Mouse (Mus musculus) kidney, postnatal 25 days (tissue): ENCODE results near the gene Ggnbp2.

Experiments
- DNase-seq, 2 experiments: peaks; one replicate each; pipeline ENCODE4 v3.0.0; 2021; ENCODE audit warnings: mixed read lengths in 2 of 2

Gene Ggnbp2

GRCm38 (mm10) chr11:84870337-84871043 is at the start of gene Ggnbp2:
TSS of gene Ggnbp2 (minus strand) at chr11:84870817.
- peak; percentile 93 to 97 for DNase-seq

DNA sequence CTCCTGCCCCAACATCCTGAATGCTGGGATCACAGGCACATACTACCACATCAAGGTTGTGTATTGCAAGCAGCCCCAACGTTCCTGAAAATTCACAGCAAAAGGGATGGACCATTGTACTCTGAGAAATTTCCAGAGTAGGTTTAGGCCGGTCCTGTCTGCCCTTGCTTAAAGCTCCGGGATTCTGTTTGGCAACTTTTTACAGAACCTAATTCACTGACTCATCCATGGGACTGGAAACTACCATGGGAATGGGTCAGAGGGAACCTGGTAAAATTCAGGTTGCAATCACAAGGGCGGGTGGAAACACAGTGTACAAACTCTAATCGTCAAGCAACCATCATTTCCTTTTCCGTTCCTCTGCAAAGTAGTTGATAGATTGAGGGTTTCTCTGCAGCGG is 49.3 kb upstream of the Ggnbp2 start:
- DNase-seq = no peak

GRCm38 (mm10) chr11:84919276-84919675 is 48.7 kb upstream of the Ggnbp2 start:
- DNase-seq = peak; percentile 54 to 68

- peak; percentile 87 to 95 for DNase-seq
These were observed 47.8 kb upstream of the Ggnbp2 start for GRCm38 (mm10) chr11:84918425-84918824.

DNA sequence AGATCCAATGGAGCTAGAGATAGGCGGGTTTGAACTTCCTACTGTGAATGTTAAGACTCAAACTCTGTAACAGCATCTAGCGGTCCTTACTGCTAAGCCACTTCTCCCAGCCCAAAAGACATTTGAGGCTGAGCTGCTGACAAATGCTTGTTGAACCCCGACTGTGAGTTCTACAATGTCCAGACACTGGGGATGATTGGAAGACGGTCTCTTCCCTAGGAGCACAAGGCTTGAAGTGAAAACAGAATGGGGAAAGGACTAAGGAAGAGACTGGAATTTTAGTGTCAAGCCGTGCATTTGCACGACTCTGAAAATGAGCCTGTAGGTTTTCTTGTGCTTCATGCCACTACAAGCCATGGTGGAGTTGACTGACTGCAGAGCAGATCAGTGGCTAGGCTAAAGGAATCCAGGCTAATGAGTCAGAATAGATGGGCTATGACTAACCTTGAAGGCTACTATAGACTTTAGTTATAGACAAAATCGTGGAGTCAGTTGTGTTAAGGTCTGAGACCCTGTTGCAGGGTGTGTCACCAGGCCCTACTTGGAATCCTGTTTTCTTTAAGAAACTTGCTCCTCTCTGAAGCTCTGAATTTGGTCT is 46.2 kb upstream of the Ggnbp2 start:
- DNase-seq = no peak

- DNase-seq = peak; percentile 93
These were observed 45.6 kb upstream of the Ggnbp2 start, which contains the start of gene Znhit3 for GRCm38 (mm10) chr11:84916053-84916702. TSS of gene Znhit3 (minus strand) at chr11:84916366.

GRCm38 (mm10) chr11:84914673-84915072 is 44.1 kb upstream of the Ggnbp2 start:
- DNase-seq = no peak

DNA sequence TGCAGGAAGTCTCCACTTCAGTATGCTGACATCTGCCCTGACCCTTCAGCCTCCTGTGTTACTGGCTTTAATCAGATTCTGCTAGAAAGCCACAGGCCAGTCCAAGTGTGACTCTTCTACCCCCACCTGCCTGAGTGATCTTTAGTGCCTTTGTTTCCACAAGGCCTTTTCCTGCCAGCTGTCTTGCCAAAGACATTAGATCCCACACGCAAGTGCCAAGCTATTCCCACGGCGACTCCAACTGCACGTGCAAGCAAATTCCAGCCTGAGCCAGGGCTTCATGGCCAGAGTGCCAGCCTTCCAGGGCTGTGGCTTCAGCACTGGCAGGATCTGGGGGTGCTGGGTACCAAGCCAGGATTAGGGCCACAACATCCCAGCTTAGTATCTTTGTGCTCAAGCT is 39.8 kb upstream of the Ggnbp2 start:
- peak in 1 of 2 experiments; percentile 29 for DNase-seq

- no peak for DNase-seq
These were observed 37.9 kb upstream of the Ggnbp2 start for GRCm38 (mm10) chr11:84908480-84908879.

DNA sequence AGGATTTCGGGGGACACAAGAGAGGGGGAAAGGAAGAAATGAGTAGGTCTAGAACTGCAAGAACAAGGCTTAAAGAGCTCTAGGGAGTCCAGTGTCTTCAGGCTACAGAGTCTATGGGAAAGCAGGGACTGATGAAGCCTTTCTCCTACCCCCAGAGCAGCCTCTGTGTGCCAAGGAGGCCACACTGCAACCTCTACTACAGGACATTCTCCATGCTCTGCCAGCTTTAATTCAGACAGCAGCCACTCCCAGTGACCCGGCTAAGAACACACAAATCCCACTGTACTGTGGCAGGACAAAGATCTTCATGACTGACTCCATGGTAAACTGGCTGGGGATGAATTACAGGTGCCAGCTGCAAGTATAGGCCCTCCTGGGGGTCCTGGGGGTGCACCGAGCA is 36.5 kb upstream of the Ggnbp2 start:
- no peak for DNase-seq

DNA sequence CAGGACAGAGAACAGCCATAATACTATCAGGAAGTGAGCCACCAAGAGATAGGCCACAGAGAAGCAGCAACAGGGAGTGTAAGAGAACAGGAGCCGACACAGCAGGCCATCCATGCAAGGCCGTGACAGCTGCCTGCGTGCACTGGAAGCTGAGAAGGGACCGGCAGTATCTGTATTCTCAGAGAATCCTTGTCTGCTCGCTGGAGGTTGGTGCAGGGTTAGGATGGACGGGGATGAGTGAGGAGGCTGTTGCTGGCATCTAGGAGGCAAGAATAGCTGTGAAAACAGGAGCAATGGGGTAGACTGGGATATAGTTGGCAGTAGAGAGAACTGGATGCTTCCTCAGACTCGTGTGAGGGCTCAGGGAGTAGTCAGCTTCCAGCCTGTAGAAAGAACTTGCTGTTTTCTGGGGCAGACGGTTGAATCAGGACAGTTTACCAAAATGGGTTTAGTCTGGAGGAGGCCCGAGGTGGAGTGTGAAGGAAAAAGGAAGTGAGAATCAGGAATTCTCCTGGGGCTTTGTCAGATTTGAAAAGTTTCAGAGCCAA is 34.1 kb upstream of the Ggnbp2 start:
- DNase-seq = no peak

- no peak for DNase-seq
These were observed 22.5 kb upstream of the Ggnbp2 start for GRCm38 (mm10) chr11:84893113-84893512.

DNA sequence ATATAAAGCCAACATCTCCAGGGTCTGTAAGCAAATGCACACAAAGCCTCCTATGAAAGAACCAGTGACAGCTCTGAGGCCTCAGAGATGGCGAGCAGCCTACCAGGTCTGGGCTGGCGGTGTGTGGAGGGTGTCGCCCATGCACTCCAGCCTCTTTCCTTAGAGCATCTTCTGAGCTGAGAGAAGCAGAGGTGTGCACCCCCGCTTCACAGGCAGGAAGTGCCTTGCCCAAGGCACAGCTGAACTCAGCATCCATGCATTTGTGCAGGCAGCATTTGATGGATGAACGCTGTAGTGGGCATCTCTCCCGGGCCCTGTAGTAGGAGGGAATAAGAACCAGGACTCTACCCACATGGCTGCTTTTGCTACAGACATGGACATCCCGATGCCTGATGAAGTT is 21.1 kb upstream of the Ggnbp2 start:
- no peak for DNase-seq

DNA sequence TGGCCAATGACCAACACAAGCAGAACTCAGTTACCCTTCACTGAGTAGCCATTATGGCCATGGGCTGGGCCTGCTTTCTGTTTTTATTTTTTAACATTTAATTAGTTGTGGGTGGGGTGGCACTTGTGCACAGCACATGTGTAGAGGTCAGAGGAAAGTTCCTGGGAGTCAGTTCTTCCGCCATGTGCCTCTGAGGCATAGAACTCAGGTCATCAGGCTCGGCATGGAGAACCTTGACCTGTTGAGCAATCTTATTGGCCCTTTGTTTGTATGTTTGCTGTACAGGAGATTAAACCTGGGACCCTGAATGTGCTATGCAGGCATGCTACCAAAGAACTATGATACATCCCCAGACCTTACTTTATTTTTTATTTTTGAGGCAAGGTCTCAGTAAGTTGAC is 18.9 kb upstream of the Ggnbp2 start:
- DNase-seq = no peak

DNA sequence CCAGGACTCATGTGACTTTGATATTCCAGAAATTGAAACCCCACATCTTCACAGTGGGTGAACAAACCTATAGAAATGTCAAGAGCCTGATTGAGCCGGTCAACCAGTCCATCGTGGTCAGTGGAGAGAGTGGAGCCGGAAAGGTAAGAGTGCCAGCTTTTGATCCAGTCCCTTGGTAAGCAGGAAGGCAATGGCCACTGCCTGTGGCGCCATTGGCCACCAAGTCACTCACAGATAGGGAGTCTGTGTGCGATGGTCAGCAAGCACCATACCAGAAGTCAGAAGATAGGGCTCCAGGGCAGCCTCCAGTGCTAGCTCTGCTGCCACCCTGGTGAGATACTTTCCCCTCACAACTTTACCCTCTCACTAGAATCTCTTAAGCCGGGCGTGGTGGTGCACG is 17.4 kb upstream of the Ggnbp2 start:
- no peak for DNase-seq

DNA sequence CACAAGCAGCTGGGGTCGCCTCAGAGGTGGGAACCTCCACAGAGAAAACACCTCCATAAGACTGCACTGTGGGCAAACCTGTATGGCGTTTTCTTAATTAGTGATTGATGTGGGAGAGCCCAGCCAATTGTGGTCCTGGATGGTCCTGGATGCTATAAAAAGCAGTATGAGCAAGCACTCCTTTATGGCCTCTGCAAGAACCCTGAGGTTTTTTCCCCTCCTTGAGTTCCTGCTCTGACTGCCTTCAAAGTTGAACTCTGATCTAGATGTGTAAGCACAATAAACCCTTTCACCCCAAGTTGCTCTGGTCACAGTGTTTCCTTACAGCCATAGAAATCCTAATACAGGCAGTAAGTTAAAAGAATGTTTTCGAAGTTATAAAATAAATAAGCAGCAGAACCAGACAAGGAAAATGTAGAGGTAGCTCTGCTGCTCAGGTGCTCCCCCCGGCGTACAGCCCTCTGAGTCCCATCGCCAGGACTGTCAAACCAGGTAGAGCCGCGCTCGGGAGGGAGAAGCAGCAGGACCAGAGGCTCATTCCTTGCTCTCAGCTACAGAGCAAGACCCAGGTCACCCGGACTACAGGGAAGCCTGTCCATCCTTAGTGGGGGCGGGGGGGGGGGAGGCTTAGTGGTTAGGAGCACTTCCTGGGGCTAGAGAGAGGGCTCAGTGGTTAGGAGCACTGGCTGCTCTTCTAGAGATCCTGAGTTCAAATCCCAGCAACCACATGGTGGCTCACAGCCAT is 16.3 kb upstream of the Ggnbp2 start:
- DNase-seq = peak in 1 of 2 experiments; percentile 44

GRCm38 (mm10) chr11:84886236-84886635 is 15.6 kb upstream of the Ggnbp2 start:
- DNase-seq = peak; percentile 32 to 81

GRCm38 (mm10) chr11:84885238-84885637 is 14.6 kb upstream of the Ggnbp2 start:
- DNase-seq = no peak

GRCm38 (mm10) chr11:84882346-84882745 is 11.7 kb upstream of the Ggnbp2 start:
- DNase-seq = no peak

DNA sequence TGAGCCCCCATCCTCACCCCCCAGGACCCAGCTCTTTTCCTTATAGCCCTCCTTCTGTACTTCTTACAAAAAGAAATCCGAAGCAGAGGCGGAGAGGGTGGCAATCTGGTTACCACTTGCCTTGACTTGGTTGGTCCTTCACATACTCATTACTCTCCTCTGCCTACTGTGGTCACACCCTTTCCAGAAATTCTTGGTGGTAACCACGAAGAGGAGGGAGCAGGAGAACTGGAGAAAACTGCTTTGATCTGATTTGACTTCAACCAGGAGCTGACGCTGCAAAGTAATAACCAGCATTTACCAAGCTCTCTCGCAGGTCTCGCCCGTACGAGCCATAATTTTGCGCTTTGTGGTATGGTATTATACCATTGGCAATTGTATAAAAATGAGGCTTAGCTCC is 10.4 kb upstream of the Ggnbp2 start:
- no peak for DNase-seq

- peak; percentile 76 to 86 for DNase-seq
These were observed 9.9 kb upstream of the Ggnbp2 start for GRCm38 (mm10) chr11:84880465-84880961.

DNA sequence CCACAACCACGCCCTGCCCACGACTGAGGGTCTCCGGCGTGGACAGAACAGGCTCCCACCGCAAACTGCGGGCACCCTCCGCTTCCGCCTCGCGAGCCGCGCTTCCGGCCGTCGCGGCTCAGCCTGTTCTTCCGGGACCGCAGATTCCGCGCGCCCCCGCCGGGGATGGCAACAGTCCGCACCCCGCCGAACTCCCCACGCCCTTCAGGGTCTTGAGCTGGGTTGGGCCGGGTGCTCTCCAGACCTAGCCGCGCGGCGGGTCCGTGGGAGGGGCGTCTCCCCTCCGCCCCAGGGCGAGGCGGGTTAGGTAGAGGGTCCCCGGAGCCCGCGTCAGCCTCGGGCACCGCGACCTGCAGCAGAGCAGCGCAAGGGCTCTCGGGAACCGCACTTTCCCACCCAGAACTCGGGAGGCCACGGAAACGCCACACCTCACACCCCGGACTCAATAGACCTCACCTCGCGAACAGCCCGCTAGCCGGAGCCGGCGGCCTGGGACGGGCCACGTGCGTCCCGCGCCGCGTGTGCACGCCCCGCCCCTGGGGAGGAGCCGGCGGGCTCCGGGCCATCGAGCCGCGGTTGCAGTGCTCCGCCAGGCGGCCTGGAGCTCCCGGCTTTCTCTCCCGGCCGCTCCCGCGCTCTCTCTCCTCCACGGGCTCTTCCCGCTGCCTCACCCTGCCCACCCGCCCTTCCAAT is 9.3 kb upstream of the Ggnbp2 start, which contains the start of the genes Myo19 and Pigw:
Gene Myo19 (plus strand): TSS at position 377 of the 693 bp plus-strand sequence.
Gene Pigw (minus strand): TSS at position 514 of the 693 bp plus-strand sequence.
- peak; percentile 83 to 93 for DNase-seq
